Mouse (Mus musculus) spleen, adult 2 months (tissue): Measurements from ENCODE around the gene Rnasek. TPM values are rescaled to one million over a fixed set of nuclear protein-coding genes. Genes with fewer than 3 reads are reported as not detected.

Experiments used
- DNase-seq, 2 experiments: peaks; one replicate each; pipeline versions ENCODE4 v3.0.0 to v3.0.0-alpha.2; 2012 to 2021; ENCODE audit warnings: low spot score in 2 of 2, low read depth in 1 of 2
- H3K27ac ChIP-seq: fragments of 200-500 bp; 2 replicates; pipeline ENCODE4 v1.5.1; 2012; ENCODE audit warnings: low read length, inconsistent platforms; ENCODE audit not compliant: insufficient read depth
- H3K27me3 ChIP-seq: fragments of 200-500 bp; 2 replicates; pipeline ENCODE4 v1.6.1; 2012; ENCODE audit warnings: mild to moderate bottlenecking, moderate library complexity, low read length, inconsistent platforms; ENCODE audit not compliant: control insufficient read depth, insufficient read depth
- H3K36me3 ChIP-seq: fragments of 200-500 bp; 2 replicates; pipeline ENCODE4 v1.6.1; 2012; ENCODE audit warnings: mild to moderate bottlenecking, low read length, inconsistent platforms; ENCODE audit not compliant: control insufficient read depth, insufficient read depth
- H3K4me1 ChIP-seq: fragments of 200-500 bp; 2 replicates; pipeline ENCODE4 v1.6.1; 2011; ENCODE audit warnings: inconsistent platforms; ENCODE audit not compliant: control insufficient read depth, insufficient read depth, insufficient read length
- H3K4me3 ChIP-seq: fragments of 200-500 bp; 2 replicates; pipeline ENCODE4 v1.5.1; 2011; ENCODE audit warnings: mild to moderate bottlenecking, inconsistent platforms; ENCODE audit not compliant: insufficient read depth, insufficient read length; ENCODE audit errors: extremely low read depth
- CTCF ChIP-seq: fragments of 200-500 bp; IDR thresholded peaks from 2 replicates; pipeline ENCODE4 v1.5.1; 2011; ENCODE audit warnings: mild to moderate bottlenecking, inconsistent platforms; ENCODE audit not compliant: insufficient read depth, insufficient read length, insufficient replicate concordance; ENCODE audit errors: extremely low read depth
- POLR2A ChIP-seq: fragments of 200-500 bp; IDR thresholded peaks from 2 replicates; pipeline ENCODE4 v1.6.1; 2011; ENCODE audit warnings: low read depth, low read length, inconsistent platforms
- WGBS: fragments of 180-500 bp; shearing (Covaris S2); methylation state at CpG from one replicate; pipeline ENCODE4 v1.1.7; 2018; 5-methylcytosine and 5-hydroxymethylcytosine counted together
- polyA plus RNA-seq: library from polyadenylated mRNA; depleted of rRNA; stranded (reverse); fragments of >200 nt; gene quantifications from 2 replicates; pipeline ENCODE4 v1.2.3, GENCODE M21; 2012; rRNA removed

The Rnasek gene
- 83.7 and 101 TPM in 2 replicates for polyA plus RNA-seq

- TF ChIP-seq POLR2A (peak; percentile 64), CTCF (no peak)
- WGBS: under 1% methylated on average over 31 of the region's 35 CpGs
- peak within 1 kb of the TSS; percentile 94 for H3K27ac ChIP-seq
- peak within 1 kb of the TSS; percentile 99 for H3K4me3 ChIP-seq
- H3K36me3 ChIP-seq: peaks cover 5% of the 10 kb centered on the region
- peaks cover 6% of the 10 kb centered on the region; the same call in 1 of the 2 replicates for H3K4me1 ChIP-seq
- no peaks in the 10 kb centered on the region for H3K27me3 ChIP-seq
- peak; percentile 70 to 80 for DNase-seq
Measured at GRCm38 (mm10) chr11:70239541-70240279, at the start of gene Rnasek, which contains the start of gene Gm21988. Gene Rnasek, minus strand, starts transcription at chr11:70239842. Gene Gm21988, minus strand, starts transcription at chr11:70239830.

- no peaks in the 10 kb centered on the region for H3K4me1 ChIP-seq
- no peak for DNase-seq
- no peaks in the 10 kb centered on the region for H3K27me3 ChIP-seq
- no peak overlapping the region for H3K27ac ChIP-seq
- H3K4me3 ChIP-seq: no peak overlapping the region
- 43% methylated on average over 6 of the region's 6 CpGs for WGBS
- H3K36me3 ChIP-seq: no peaks in the 10 kb centered on the region
- TF ChIP-seq POLR2A: no peak
- TF ChIP-seq CTCF: no peak
Measured at GRCm38 (mm10) chr11:70289236-70289635, 49.6 kb upstream of the Rnasek start.

- no peak for DNase-seq
- no peak for TF ChIP-seq CTCF
- TF ChIP-seq POLR2A: no peak
Measured at GRCm38 (mm10) chr11:70288102-70288501, 48.5 kb upstream of the Rnasek start.

GRCm38 (mm10) chr11:70285686-70286085, 46.0 kb upstream of the Rnasek start:
- Histone ChIP-seq H3K27me3 (no peaks in the 10 kb centered on the region), H3K4me1 (no peaks in the 10 kb centered on the region), H3K27ac (no peak overlapping the region), H3K4me3 (no peak overlapping the region), H3K36me3 (no peaks in the 10 kb centered on the region)
- no peak for DNase-seq
- WGBS: 35% methylated on average over 5 of the region's 5 CpGs
- no peak for TF ChIP-seq POLR2A
- no peak for TF ChIP-seq CTCF

More at GRCm38 (mm10) chr11:70288102-70288501, 48.5 kb upstream of the Rnasek start:
- Histone ChIP-seq H3K36me3 (no peaks in the 10 kb centered on the region), H3K27ac (no peak overlapping the region), H3K4me3 (no peak overlapping the region), H3K27me3 (no peaks in the 10 kb centered on the region), H3K4me1 (no peaks in the 10 kb centered on the region)
- WGBS: 94% methylated on average over 10 of the region's 10 CpGs

- DNase-seq: no peak
- Histone ChIP-seq H3K4me1 (no peaks in the 10 kb centered on the region), H3K4me3 (no peak overlapping the region), H3K27ac (no peak overlapping the region), H3K36me3 (no peaks in the 10 kb centered on the region), H3K27me3 (no peaks in the 10 kb centered on the region)
- WGBS: 17% methylated on average over 3 of the region's 3 CpGs
- TF ChIP-seq POLR2A (no peak), CTCF (no peak)
Measured at GRCm38 (mm10) chr11:70284757-70285156, 45.1 kb upstream of the Rnasek start.

- no peaks in the 10 kb centered on the region for H3K36me3 ChIP-seq
- 84% methylated on average over 4 of the region's 4 CpGs for WGBS
- H3K27ac ChIP-seq: no peak overlapping the region
- H3K4me1 ChIP-seq: no peaks in the 10 kb centered on the region
- DNase-seq: no peak
- H3K27me3 ChIP-seq: no peaks in the 10 kb centered on the region
- no peak for TF ChIP-seq POLR2A
- no peak for TF ChIP-seq CTCF
- no peak overlapping the region for H3K4me3 ChIP-seq
Measured at GRCm38 (mm10) chr11:70283666-70284065, 44.0 kb upstream of the Rnasek start.

- Histone ChIP-seq H3K4me1 (no peaks in the 10 kb centered on the region), H3K27ac (no peak overlapping the region), H3K27me3 (no peaks in the 10 kb centered on the region), H3K4me3 (no peak overlapping the region), H3K36me3 (no peaks in the 10 kb centered on the region)
- WGBS: 15% methylated on average over 3 of the region's 3 CpGs
- TF ChIP-seq POLR2A (no peak), CTCF (no peak)
- DNase-seq: peak; percentile 5 to 14
Measured at GRCm38 (mm10) chr11:70280441-70280840, 40.8 kb upstream of the Rnasek start.
